Mouse (Mus musculus): ENCODE measurements around the gene Mef2a. TPM values are rescaled to one million over a fixed set of nuclear protein-coding genes. Genes with fewer than 3 reads are reported as not detected.
"Not testable (repeated sequence)": the region's sequence is repeated elsewhere in the genome, so short reads cannot be mapped to it uniquely, and the experiment has no call there.

Gene Mef2a
- total RNA-seq, 2 experiments from 2014 or later: 115 to 120 TPM

- not testable (repeated sequence) for DNase-seq (ENCODE audit: low spot score in 2 of 2)
Observed at GRCm38 (mm10) chr7:67270447-67270846, 102.2 kb downstream of the Mef2a start.

GRCm38 (mm10) chr7:67259828-67260563, 112.7 kb downstream of the Mef2a start:
- DNase-seq (ENCODE audit: low spot score in 2 of 2): peak in 1 of 2 experiments; percentile 30

GRCm38 (mm10) chr7:67246067-67246466, 126.6 kb downstream of the Mef2a start:
- DNase-seq (ENCODE audit: low spot score in 2 of 2): no peak

GRCm38 (mm10) chr7:67245255-67245654, 127.4 kb downstream of the Mef2a start:
- no peak for DNase-seq (ENCODE audit: low spot score in 2 of 2)

- DNase-seq (ENCODE audit: low spot score in 2 of 2): no peak
Observed at GRCm38 (mm10) chr7:67243894-67244282, 128.8 kb downstream of the Mef2a start.

- no peak for DNase-seq (ENCODE audit: low spot score in 2 of 2)
Observed at GRCm38 (mm10) chr7:67243121-67243893, 129.4 kb downstream of the Mef2a start.

GRCm38 (mm10) chr7:67241969-67242368, 130.7 kb downstream of the Mef2a start:
- DNase-seq (ENCODE audit: low spot score in 2 of 2): no peak

- DNase-seq (ENCODE audit: low spot score in 2 of 2): no peak
Observed at GRCm38 (mm10) chr7:67237752-67238151, 134.9 kb downstream of the Mef2a start.

- DNase-seq (ENCODE audit: low spot score in 2 of 2): no peak
Observed at GRCm38 (mm10) chr7:67236351-67236750, 136.3 kb downstream of the Mef2a start.

GRCm38 (mm10) chr7:67234797-67235196, 137.9 kb downstream of the Mef2a start:
- DNase-seq (ENCODE audit: low spot score in 2 of 2): no peak

GRCm38 (mm10) chr7:67232504-67232903, 140.2 kb downstream of the Mef2a start:
- DNase-seq (ENCODE audit: low spot score in 2 of 2): no peak

GRCm38 (mm10) chr7:67230640-67231140, 142.0 kb downstream of the Mef2a start:
- no peak for DNase-seq (ENCODE audit: low spot score in 2 of 2)

GRCm38 (mm10) chr7:67230221-67230620, 142.4 kb downstream of the Mef2a start:
- DNase-seq (ENCODE audit: low spot score in 2 of 2): no peak

- DNase-seq (ENCODE audit: low spot score in 2 of 2): no peak
Observed at GRCm38 (mm10) chr7:67229701-67230100, 143.0 kb downstream of the Mef2a start.

GRCm38 (mm10) chr7:67228891-67229602, 143.6 kb downstream of the Mef2a start:
- DNase-seq (ENCODE audit: low spot score in 2 of 2): peak in 1 of 2 experiments; percentile 41

- no peak for DNase-seq (ENCODE audit: low spot score in 2 of 2)
Observed at GRCm38 (mm10) chr7:67228390-67228789, 144.3 kb downstream of the Mef2a start.

GRCm38 (mm10) chr7:67227538-67227937, 145.1 kb downstream of the Mef2a start:
- no peak for DNase-seq (ENCODE audit: low spot score in 2 of 2)

- DNase-seq (ENCODE audit: low spot score in 2 of 2): no peak
Observed at GRCm38 (mm10) chr7:67225943-67226625, 146.6 kb downstream of the Mef2a start.

GRCm38 (mm10) chr7:67222220-67222862, 150.3 kb downstream of the Mef2a start, which contains the start of gene Lysmd4:
Lysmd4 (plus strand) TSS chr7:67222544.
- DNase-seq (ENCODE audit: low spot score in 2 of 2): peak; percentile 95 to 96

GRCm38 (mm10) chr7:67217025-67217424, 155.6 kb downstream of the Mef2a start:
- peak; percentile 59 to 72 for DNase-seq (ENCODE audit: low spot score in 2 of 2)

All from left cerebral cortex, adult 18-20 months (tissue).